Mouse (Mus musculus): ENCODE results near the gene Mrps35. TPM values are rescaled to one million over a fixed set of nuclear protein-coding genes. Genes with fewer than 3 reads are reported as not detected.

Mrps35 gene
- total RNA-seq, 2 experiments from 2014 or later, result 43.7 to 47.9 TPM

GRCm38 (mm10) chr6:147030096-147030885, 12.3 kb upstream of the Mrps35 start:
- DNase-seq (ENCODE audit: extremely low spot score in 1 of 2, low spot score in 2 of 2), result no peak
- TF ChIP-seq CTCF (IDR thresholded peaks at IDR 0.05), result no peak
- Histone ChIP-seq H3K27ac (no peak overlapping the region), H3K4me3 (no peak overlapping the region)
- intact Hi-C loops (cut with DNase I), result no loop called here

- Histone ChIP-seq H3K27ac (no peak within 1 kb of the TSS), H3K4me3 (no peak within 1 kb of the TSS)
- intact Hi-C loops (cut with DNase I), result no loop called here
- no peak for DNase-seq (ENCODE audit: extremely low spot score in 1 of 2, low spot score in 2 of 2)
- TF ChIP-seq CTCF (IDR thresholded peaks at IDR 0.05), result no peak
Measured at GRCm38 (mm10) chr6:147032303-147032925, 10.2 kb upstream of the Mrps35 start, which contains the start of gene Rep15. TSS of gene Rep15 (plus strand) at chr6:147032584.

DNA sequence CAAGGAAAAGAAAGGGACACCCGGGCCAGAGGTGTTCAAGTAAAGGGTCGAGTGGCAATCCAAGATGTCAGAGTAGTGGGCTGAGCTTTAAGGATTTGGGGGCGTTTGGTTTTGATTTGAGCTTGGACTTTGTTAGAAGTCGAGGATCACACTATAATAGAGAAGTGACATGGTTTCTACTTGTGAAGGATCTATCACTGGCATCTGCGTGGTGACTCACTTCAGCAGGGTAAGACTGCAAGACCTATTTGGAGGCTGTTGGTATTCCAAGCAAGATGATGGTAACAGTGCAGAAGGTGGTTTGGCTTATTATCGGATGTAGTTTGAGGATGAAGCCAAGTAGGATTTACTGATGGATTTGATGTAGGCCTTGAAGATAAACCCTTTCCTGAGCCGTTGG, 1.1 kb downstream of the Mrps35 start:
- Histone ChIP-seq H3K4me3 (peak overlapping the region; percentile 89), H3K27ac (no peak overlapping the region)
- DNase-seq (ENCODE audit: extremely low spot score in 1 of 2, low spot score in 2 of 2), result no peak
- TF ChIP-seq CTCF (IDR thresholded peaks at IDR 0.05), result no peak
- intact Hi-C loops (cut with DNase I), result loop anchor here (2.0 to 5.0 kb wide), 2 partner anchors 47 to 396 kb away; partner anchors contain the start of gene Klhl42

DNA sequence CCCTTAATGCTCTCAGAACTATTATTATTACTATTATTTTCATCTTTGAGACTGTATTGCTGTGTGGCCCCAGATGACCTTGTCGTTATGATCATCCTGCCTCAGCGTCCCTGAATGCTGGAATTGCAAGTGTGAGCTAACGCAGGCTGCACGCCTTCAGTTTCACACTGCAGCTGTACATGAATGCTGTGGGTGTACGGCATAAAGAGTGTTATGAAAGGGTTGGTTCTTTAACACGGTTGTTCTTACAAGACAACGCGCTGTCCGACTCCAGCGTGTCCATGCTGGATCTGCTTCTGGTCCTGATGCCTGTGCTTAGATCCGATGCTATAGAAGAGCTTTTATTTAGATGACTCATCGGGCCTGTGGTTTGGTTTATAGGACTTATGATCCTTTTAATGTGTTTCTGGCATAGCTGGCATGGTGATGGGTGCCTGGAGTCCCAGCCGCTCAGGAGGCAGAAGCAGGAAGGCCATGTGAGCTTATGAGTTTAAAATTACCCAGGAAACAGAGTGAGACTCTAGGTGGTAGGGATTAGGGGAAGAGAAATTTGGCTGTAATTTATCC, 6.8 kb downstream of the Mrps35 start:
- no peak for DNase-seq (ENCODE audit: extremely low spot score in 1 of 2, low spot score in 2 of 2)
- TF ChIP-seq CTCF (IDR thresholded peaks at IDR 0.05), result no peak
- Histone ChIP-seq H3K27ac (no peak overlapping the region; the same call in 1 of the 2 replicates), H3K4me3 (no peak overlapping the region)
- intact Hi-C loops (cut with DNase I), result no loop called here

DNA sequence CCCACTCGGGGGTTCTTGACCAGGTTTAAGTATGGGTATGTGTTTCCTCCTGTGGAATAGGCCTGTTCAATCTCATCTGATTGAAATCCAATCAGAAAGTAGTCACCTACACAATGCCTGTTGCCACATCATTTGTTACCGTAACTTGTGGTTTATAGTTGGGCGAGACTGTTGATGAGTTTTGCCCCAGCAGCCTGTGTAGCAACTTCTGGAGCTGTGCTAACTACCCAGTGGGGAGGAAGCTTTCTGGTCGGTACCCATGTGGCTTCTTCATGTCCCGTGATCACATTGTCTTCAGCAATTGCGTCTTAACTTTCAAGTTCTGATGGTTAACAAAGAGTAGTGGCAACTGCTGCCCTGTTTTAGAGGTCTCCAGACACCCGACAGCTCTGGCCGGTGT, 9.1 kb downstream of the Mrps35 start:
- intact Hi-C loops (cut with DNase I), result no loop called here
- no peak overlapping the region for H3K27ac ChIP-seq
- no peak for TF ChIP-seq CTCF (IDR thresholded peaks at IDR 0.05)
- H3K4me3 ChIP-seq, result no peak overlapping the region
- DNase-seq (ENCODE audit: extremely low spot score in 1 of 2, low spot score in 2 of 2), result no peak

- no peak overlapping the region for H3K27ac ChIP-seq
- no peak for DNase-seq (ENCODE audit: extremely low spot score in 1 of 2, low spot score in 2 of 2)
- H3K4me3 ChIP-seq, result no peak overlapping the region
- intact Hi-C loops (cut with DNase I), result no loop called here
- TF ChIP-seq CTCF (IDR thresholded peaks at IDR 0.05), result no peak
Measured at GRCm38 (mm10) chr6:147052440-147052839, 9.9 kb downstream of the Mrps35 start.

DNA sequence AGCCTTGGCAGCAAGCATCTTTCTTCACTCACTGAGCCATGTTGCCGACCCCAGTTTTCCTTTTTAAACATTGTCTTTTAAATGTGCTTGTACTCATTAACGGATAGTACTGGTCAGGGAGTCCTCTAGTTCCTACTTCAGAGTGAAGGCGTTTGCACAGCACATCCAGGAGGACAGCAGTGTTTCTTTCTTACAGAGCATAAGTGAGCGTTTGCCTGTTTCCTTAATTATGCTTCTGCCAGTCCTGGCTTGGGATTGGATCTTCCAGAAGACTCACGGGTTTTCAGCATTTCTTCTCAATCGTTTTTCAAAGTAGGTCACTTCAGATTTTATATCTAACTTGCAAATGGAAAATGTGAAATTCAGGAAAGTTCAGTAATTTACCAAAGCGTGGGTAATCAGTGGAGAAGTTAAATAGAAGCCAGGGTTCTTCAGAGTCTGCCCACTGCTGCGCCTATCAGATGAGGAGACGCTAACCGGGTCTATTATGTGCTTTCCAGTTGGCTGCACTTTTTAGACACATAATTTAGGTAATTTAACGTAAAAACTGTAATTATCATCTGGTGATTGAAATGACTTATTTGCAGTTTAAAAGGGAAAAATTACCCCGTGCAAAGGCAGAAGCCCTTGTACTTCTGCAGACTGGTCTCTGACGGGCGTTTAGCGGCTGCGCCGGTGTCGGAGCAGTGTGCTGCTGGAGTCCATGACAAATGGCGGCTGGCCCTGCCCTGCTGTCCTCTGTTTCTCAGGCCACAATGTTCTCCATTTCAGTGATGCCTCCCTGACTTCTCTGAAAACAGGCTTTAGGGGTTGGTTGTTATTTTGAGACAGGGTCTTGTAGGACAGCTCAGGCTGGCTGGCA, 11.5 kb downstream of the Mrps35 start:
- no peak for DNase-seq (ENCODE audit: extremely low spot score in 1 of 2, low spot score in 2 of 2)
- TF ChIP-seq CTCF (IDR thresholded peaks at IDR 0.05), result no peak
- no peak overlapping the region for H3K4me3 ChIP-seq
- intact Hi-C loops (cut with DNase I), result no loop called here
- H3K27ac ChIP-seq, result no peak overlapping the region

- TF ChIP-seq CTCF (IDR thresholded peaks at IDR 0.05), result no peak
- intact Hi-C loops (cut with DNase I), result no loop called here
Measured at GRCm38 (mm10) chr6:147055374-147055977, 12.9 kb downstream of the Mrps35 start.

DNA sequence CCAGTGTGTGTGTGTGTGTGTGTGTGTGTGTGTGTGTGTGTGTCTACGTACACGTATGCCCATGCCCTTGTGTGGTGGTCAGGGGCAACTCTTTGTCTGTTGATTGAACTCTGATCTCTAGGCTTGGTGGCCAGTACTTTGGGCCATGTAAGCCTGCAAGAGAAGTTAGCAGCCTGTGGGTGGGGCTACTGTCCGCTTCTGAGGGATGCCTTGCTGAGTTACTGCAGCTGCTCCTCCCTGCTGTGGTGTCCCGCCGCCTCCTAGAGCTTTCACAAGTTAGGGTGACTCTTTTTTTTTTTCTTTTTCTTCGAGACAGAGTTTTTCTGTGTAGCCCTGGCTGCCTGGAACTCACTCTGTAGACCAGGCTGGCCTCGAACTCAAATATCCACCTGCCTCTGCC, 16.8 kb downstream of the Mrps35 start:
- no peak for TF ChIP-seq CTCF (IDR thresholded peaks at IDR 0.05)
- intact Hi-C loops (cut with DNase I), result no loop called here
- Histone ChIP-seq H3K4me3 (no peak overlapping the region), H3K27ac (no peak overlapping the region)
- DNase-seq (ENCODE audit: extremely low spot score in 1 of 2, low spot score in 2 of 2), result no peak

More at GRCm38 (mm10) chr6:147055374-147055977, 12.9 kb downstream of the Mrps35 start:
- no peak overlapping the region for H3K4me3 ChIP-seq
- no peak overlapping the region for H3K27ac ChIP-seq
- no peak for DNase-seq (ENCODE audit: extremely low spot score in 1 of 2, low spot score in 2 of 2)

DNA sequence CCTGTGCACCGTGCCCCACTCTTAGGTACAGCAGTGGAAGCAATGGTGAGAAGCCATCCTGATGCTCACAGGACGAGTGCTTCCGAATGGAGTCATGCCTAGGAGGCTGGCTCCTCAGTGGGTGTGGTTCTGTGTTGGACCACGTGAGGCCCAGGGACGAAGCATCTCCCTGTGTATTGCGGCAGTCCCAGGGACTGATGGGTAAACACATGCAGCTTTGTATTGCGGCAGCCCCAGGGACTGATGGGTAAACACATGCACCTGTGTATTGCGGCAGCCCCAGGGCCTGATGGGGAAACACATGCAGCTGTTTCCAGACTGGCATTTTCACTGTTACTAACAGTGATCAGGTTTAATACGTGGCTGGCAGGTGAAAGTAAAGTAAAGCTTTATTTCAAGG, 19.1 kb downstream of the Mrps35 start:
- intact Hi-C loops (cut with DNase I), result no loop called here
- no peak for DNase-seq (ENCODE audit: extremely low spot score in 1 of 2, low spot score in 2 of 2)
- no peak for TF ChIP-seq CTCF (IDR thresholded peaks at IDR 0.05)
- no peak overlapping the region for H3K4me3 ChIP-seq
- H3K27ac ChIP-seq, result no peak overlapping the region

- Histone ChIP-seq H3K27ac (no peak overlapping the region), H3K4me3 (no peak overlapping the region)
- intact Hi-C loops (cut with DNase I), result no loop called here
- no peak for TF ChIP-seq CTCF (IDR thresholded peaks at IDR 0.05)
- DNase-seq (ENCODE audit: extremely low spot score in 1 of 2, low spot score in 2 of 2), result no peak
Measured at GRCm38 (mm10) chr6:147062034-147062433, 19.5 kb downstream of the Mrps35 start.
